Mouse (Mus musculus) spleen, postnatal 4 days (tissue): ENCODE results near the gene Hdac9.

Experiments used
- DNase-seq, 2 experiments: peaks; one replicate each; pipeline ENCODE4 v3.0.0; 2022; ENCODE audit warnings: low spot score in 2 of 2

Gene Hdac9

DNA sequence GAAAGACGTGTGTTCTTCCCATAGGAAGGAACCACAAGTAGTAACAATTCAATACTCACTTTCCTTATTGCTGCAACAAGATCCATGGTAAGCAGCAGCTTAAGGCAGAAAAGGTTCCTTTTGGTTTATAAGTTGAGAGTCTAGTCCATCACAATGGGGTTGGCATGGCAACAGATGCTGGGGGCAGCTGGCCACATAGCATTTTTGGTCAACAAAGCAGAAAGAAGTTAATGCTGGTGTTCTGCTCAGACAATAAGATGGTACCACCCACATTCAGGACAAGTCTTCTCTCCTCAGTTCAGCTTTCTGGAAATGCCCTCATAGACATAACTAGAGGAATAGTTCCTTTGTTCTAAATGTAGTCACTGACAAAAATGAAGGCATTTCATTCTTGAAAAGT lies at the start of gene Hdac9:
Hdac9 (minus strand) TSS at position 101 of the 400 bp plus-strand sequence.
- DNase-seq = no peak

DNA sequence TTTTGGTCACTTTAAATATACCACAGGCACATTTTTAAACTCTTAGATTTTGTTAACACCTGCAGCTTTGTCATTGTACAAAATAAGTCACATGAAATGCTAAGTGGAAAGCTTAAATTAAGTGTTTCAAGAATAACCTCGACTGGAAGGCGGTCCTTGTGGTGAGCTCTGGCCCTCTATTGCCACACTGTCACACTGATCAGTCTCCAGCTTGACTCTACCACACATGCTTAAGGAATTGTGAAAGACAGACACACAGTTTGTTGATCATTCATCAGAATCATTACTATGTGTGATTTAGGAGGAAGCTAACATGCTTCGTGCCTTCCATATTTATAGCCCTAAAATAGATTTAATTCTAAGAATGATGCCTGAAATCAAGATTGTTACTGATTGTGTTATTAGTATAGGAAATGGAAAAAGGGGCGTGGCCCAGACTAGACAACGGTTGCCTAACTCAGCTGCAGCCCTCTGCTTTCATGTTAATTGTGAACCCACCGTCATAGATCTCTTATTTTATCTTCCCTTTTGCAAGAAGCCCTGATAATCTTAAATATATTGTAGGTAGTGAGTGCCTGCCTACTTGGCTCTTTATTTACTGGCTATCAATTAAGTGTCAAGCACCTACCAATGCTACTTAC lies 32.3 kb upstream of the Hdac9 start:
- no peak for DNase-seq

DNA sequence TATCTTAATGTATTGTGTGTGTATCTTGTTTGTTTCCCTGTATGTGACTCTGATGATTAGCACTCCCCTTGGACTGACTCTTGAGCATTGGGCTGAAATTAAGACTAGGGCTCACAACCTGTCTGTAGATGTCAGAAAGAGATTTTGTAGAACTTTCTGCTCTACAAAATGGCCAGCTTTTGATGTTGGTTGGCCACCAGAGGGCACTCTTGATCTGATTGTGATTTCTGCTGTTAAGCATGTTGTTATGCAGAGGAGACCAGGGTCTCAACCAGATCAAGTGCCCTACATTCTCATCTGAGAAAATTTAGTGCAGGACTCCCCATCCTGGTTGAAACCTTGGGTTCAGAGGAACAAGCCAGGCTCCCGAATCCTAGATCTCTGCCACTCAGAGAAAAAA lies 21.0 kb upstream of the Hdac9 start:
- no peak for DNase-seq

DNA sequence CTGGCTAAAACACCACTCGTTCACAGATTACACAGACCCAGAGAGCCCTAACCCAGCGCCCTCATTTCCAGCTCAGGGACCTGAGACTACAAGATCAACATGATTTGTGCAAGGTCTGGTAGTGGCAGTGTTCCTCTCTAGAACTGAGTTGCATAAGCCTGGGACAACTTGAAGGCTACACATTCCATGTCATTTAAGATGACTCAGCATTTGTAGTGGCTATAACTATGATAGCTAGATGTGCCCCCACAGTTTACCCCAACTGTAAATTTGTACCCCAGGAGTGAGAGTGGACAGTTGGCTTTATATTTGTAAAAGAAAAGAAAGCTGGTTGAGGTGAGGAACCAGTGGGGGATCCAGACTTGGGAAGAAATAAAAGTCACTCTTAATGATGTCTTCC lies 8.9 kb downstream of the Hdac9 start:
- DNase-seq = no peak

DNA sequence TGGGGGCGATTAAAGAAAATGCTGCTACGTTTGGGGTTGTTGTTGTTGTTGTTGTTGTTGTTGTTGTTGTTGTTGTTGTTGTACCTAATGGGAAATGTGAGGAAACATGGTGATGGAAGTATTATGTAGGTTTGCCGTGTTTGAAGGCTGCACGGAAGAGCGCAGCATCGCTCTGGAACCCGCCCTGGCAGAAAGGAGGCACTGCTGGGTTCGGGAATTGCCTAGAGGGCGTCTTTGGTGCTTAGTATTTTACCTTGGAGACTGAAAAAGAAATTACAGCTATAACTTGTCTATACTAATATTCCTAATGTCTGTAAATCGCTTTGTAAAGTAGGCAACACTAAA lies 9.4 kb downstream of the Hdac9 start:
- no peak for DNase-seq

DNA sequence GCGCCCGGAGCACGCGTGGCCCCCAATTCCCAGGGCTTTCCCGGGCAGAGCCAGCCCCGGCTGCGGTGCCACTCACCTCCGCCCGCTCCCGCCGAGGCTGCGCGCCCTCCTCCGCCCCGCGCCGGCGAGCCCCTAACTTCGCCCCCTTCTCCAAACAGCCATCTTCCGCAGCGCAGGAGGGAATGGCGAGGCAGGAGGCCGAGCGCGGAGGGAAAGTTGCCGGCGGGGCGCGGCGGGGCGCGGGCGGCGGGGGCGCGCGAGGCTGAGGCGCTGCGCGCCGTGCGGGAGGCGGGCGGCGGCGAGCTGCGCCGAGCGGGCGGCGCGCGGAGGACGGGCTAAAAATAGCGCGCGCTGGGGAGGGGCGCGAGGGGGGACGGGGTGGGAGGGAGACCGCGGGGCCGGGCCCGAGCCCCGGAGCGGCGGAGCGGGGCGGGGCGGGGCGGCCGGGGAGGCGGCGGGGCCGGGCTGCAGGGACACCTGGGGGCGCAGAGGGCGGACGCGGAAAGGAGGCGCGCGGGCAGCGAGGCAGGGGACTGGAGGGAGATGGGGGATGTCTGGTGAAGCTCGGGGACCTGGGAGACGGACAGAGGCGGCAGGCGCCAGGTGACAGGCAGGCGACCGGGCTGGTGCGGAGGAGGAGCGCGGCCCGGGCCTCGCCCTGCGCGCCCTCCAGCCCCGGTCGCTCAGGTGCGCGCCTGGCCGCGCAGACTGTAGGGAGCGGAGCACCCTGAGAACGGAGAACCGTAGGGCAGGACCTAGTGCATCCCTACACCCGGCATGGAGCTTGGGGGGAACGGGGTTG lies 10.0 kb downstream of the Hdac9 start:
- DNase-seq = no peak

DNA sequence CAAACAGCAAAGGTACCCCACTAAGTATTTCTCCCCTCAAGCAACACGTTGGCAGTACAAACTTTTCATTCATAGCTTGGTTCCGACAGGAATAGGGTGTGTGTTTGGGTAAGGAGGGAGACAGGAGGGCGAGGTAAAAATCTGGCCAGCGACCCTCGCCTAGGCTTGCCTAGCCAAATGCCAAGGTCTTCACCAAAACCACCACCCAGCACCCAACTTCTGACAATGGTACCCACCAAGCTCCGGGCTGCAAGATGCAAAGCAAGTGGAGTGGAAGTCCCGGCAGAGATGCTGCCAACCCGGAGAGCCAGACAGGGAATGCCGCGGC lies 10.6 kb downstream of the Hdac9 start:
- no peak for DNase-seq

DNA sequence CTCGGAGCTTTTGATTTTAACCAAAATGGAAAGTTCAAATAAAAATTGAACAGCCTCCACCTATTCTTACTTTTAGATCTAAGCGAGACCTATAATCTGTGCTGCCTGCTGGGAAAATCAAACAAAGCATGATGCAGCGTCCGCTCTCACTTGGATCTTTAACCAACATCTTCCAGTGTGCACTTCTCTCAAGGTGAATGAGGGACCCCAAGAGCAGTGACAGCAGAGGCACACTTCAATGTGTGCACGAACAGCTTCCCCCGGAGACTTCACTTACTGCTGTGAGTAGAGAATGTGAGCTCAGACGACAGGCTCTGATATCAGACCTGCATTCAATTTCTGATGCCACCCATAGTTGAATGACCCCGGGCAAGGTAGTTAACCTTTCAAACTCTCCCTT lies 16.7 kb downstream of the Hdac9 start:
- DNase-seq = no peak

DNA sequence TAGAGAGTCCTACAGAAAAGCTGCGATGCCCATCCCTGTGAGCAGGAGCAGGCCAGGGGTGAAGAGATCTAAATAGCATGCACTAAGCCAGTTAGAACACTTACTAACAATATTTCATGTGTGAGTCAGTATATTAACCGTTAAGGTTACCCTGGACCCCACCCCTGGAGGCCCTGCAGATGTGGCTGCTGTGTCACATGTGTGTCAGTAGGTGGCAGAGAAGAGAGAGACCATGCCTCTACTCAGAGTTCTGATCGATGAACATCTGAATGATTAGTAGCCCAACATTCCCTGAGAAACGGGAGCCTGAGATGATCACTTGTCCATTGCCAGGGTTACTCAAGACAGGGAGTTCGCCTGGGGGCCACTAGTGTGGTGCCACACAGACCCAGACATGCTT lies 22.0 kb downstream of the Hdac9 start:
- no peak for DNase-seq

DNA sequence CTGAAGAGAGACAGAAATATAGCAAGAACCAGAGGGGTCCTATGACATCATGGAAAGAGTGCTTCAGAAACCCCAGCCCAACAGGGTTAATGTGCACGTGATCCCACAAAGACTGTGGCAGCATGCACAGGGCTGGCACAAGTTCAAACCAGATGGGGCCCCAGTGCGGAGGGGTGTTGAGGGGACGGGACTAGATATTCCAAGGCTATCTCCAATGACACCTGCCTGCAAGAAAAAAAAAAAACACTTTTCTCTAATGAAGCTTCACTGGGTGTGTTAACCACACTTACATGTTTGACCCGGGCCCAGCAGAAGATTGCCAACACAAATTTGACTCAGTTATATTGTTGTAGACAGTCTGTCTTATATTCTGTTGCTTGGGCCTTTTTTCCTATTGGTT lies 28.2 kb downstream of the Hdac9 start:
- no peak for DNase-seq

DNA sequence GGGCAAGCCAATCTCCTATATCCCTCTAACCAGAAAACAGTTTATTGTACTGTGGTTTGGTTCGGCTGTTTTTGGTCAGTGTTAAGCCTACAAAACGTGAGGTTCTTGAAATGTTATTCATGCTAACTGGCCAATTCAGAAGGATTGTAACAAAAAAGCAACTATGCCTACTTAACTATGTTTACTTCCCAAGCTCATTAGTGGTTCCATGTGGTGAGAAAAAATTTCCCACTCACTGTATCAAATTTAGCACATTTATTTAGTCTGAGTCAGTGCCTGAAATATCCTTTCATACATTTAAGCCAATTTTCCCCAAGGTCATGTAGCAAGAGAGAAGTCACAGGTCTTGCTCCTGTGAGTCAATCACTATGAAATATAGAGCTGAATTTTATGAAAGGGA lies 42.0 kb downstream of the Hdac9 start:
- no peak for DNase-seq

DNA sequence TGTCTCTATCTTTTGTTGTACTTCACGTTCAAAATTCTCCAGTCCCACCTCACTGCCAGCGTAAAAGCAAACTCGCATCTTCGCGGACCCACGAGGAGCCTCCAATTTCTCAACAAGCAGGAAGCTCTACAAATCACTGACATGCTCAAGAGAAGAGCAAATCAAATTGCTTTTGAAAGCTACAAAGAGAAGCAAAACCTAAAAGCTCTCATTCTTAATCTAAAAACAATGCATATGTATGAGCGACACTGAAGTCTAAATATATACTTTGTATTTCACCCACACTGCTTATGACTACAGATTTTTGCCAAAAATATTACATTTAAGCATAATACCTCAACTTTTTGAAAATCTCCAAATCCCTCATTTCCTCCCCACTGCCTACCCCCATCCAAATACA lies 45.9 kb downstream of the Hdac9 start:
- no peak for DNase-seq

DNA sequence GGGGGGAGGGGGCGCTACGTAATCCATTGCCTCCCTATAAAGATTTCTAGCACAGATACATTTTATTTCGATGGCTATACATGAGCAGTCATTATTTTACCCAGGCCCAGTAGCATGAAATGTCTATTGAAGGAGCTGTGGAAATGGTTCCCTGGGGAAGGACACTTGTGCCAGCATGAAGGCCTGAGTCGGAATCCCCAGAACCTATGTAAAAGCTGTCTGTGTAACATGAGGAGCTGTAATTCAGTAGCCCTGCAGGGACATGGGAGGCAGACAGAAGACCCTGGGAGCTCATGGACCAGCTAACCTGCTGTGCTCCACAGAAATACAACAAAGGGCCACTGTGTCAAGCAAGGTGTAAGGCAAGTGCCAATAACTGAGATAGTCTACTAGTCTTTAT lies 75.7 kb downstream of the Hdac9 start:
- DNase-seq = no peak

DNA sequence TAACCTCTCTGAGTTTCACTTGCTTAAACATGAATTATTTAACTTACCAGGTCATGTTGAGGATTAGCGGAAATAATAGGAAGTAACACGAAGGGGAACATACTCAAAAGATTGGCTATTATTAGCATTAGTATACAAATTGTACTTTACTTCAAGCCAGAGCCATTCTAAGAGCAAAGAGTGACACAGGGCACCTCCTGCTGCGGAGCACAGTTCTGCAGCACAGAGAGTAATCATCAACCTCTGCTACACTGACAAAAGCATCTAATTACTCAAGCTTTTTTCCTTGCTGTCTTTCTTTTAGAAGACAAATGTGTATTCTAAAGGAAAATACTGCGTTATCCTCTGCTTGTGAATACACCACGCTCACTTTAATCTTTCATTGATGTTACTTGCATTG lies 79.6 kb downstream of the Hdac9 start:
- DNase-seq = no peak

DNA sequence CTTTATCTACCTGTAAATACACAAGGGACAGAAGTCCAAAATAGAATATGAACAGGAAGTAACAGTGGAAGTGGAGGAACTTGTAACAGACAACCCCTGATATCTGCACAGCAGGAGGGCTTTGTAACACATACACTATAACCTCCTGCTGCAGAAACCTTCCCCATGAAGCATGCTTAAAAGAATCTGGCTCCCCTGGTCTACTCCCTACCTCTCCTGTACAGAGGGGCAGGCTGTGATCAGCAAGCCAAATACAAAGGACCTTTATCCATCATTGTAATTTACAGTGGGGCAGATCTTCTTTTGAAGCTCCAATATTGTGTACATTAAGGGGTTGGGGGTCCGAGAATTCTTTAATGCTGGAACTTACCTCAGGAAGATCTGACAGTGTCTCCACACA lies 80.0 kb downstream of the Hdac9 start:
- DNase-seq = no peak

DNA sequence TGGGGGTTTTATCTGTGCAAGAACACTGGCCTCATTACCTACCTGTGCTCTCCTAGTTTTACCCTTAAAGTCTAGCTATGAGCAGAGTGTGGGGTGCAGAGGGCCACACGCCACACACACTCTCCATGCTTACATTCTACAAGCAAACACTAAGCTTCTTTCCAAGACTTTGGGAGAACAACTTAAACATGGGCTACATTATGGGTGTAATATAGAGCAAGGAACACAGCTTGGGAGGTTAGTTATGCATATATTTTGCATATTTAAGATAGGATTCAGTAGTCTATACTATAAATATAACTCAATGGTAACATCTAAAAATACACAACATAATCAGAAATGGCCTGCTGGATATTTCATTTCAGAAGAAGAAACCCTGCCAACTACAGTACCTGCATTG lies 80.8 kb downstream of the Hdac9 start:
- DNase-seq = no peak

DNA sequence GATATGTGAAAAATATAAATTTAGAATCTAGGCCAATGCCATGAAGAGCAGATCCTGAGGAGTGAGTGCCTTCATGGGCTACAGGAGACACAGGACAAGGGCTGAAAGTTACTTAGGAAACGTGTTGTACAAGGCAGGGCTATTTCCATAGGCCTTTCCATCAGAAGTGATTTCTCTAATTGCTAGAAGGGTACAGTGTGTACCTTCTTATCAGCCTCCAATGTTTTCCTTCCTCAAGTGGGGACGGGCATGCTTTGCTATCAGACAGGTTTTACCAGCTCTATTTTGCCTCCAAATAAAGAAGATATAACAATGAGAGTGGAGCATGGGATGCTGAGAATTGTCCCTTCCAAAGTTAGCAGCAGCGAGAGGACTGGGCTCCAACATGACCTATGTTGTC lies 81.4 kb downstream of the Hdac9 start:
- DNase-seq = no peak

DNA sequence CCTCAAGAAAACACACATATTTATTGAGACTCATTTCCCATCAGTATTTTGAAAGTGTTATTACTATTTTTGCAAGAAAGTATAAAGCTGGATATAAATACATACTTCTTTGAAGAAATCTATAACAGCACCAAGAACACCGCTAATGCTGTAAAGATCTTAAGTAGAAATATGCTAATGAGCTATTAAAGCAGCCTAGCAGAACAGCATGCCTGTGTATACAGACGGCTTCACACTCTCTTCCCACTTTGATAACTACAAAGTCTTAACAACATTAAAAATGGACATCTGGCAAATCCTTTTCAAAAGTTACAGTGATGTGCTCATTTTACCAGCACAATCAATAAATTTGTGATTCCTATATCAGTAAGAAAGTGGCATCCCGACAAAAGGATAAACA lies 88.2 kb downstream of the Hdac9 start:
- DNase-seq = no peak

DNA sequence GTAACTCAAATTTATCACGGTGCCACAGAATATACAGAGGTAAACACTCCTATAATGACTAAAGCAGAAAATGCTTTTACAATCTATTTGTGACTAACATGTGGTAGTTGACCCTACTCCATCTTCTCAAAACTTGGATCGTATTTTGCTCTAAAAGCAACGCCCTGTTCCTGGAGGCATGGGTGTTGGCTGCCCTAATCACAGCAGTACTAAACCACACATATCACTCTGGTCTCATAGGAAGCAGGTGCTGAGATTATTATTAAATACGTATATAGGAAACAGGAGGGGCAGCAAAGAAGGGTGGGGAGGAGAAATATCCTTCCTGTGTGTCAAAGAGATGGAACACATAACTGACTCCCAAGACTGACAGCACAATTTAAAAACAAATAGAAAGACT lies 90.0 kb downstream of the Hdac9 start:
- DNase-seq = no peak

DNA sequence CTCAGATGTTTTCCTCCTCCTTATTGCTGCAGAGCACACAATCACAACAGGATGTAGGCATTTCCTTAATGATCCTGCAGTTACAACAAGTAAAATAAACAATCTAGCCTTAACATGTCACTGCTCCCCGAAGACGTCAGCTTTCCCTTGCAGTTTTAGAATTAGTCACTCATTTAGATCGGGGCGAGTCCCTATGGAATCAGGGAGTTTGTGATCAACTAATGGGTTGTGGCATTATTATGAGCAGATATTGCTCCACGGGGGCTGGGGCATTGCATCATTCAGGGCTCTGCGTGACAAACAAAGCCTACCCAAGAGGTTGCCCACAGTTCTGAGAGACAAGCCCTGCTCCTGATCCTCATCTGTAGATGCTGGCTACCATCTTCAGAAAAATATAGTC lies 96.7 kb downstream of the Hdac9 start:
- no peak for DNase-seq

DNA sequence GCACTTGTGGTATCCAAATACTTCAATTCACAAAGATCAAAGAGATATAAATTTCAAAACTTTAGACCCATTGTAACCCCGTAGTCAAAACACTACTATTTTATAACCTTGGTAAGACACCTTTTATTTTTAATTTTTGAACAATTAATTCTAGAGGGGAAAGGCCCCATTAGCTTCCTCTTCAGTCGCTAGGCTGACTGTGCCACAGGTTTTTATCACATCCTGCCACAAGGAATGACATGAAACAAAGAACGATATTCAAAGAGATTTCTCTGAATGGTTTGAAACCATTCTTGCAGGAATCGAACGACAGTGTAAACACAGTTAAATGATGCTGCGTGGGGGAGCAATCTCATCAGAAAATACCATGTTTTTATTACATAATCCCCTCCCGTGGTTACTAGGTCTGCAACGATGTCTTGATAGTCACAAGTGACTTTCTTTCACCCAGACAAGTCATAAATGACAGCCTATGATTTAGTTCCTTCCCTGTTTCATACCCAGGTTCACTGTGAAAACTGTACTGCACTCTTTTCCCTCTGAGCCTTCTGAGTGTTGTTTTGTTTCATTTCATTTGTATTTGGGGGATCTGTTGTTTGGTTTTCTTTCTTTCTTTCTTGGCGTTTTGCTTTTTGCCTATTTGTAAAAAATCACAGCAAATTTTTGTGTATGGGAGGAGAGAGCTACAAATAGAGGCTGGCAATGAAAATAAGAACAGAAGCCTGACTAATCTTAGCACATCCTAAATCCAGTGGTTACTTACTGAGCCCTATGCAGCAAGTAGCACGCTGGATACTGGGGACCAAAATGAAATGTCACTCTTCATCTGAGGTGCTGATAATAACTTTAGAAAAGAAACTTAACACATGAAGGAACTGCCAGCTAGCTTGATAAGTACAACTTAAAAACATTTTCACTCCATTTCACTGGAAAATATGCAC lies 105.0 kb downstream of the Hdac9 start:
- DNase-seq = no peak

DNA sequence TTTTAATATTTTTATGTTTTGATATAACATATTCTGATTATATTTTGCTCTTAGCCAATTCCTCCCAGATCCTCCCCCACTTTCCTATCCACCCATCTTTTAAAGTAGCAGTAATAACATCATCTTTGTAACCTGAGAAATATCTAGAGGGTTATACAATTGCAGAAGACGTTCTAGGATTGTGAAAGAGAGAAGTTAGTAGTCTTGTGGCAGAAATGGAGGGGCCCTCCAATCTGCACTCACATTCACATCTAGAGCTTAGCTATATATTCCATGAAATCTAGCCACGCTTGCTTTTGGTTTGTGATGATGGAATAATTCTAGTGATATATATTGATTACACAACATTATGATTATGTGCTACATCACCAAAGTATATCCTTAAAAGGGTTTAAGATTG lies 106.7 kb downstream of the Hdac9 start:
- no peak for DNase-seq

DNA sequence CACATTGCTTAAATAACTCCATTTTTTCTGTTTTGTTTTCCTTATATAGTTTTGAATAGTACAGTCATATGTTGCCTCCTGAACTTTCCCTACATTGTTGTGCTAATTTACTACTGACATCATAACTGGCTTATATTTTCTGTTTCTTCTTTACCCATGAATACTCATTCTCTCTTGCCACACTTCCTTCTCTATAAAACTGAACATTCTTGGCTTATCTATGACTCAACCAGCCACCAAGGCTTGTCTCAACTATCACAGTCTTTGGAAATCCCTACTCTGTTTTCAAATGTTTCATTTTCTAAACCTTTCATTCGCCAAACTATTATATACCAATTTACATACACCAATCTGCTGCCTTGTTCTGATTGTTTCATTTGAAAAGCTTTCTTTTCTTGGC lies 108.7 kb downstream of the Hdac9 start:
- DNase-seq = no peak
